Mouse (Mus musculus): ENCODE data around the gene Ropn1l.

Ropn1l gene

DNA sequence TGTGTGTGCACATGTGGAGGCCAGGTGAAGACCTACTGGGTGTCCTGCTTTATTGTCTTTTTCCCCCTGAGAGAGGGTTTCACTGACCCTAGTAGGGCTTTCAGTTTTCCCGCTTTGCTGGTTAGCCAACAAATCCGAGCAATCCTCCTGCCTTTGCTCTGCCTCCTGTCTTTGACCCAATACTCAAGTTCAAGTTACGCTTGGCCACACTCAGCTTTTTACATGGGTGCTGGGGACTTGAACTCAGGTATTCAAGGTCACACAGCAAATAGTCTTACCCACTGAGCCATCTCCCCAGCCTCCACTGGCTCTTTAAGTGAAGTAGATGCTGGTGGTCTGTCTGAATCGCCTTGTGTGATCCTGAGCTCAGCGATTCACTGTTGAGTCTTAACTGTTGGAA, 46.7 kb downstream of the Ropn1l start:
- DNase-seq (ENCODE audit: low spot score): no peak

DNA sequence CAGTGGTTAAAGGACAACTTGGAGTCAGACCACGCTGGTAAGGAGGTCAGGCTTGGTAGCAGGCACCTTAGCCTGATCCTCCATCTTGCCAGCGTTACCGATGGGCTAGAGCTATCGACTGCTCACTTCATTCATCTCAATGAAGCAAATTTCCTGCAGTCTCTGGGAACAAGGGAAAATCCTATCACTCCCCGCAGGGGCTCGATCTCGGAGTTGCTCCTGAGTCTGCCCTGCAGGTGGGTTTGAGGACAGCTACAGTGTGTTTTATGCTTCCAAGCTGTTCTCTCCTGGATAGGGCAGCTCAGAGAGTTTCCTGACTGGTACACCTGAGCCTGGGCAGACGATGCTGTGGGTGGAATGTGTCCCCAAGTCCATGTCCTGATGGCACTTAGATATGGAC, 49.2 kb downstream of the Ropn1l start:
- no peak for DNase-seq (ENCODE audit: low spot score)

DNA sequence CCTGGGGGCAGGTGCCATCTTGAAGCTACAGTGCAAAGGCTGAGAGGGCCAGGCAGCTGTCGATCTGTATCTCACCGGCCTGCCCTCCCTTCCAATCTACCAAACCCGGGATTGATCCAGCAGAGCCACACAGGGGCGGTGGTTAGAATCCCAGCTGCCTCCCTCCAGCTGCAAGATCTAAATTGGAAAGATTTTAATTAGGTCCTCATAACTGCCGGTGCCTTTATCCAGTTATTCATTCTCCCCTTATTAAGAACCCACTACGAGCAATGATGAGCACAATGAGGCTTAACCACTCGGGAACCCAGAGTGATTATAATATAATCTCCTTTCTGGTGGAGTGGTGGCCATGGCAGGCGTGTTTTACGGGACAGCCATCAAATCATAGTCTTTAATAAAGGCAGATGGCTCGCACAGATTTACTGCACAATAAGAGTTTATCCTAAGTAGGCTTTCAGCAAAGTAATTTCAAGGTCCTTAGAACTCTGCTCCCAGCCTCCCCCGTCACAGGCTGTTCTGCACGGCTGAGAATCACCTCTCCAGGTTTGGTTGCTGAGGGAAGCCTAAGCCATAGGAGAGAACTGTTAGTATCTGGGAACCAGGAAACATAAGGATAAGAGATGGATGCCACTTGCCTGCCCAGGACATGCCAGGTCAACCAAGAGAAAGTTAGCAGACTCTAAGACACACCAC, 51.2 kb downstream of the Ropn1l start:
- DNase-seq (ENCODE audit: low spot score): no peak

DNA sequence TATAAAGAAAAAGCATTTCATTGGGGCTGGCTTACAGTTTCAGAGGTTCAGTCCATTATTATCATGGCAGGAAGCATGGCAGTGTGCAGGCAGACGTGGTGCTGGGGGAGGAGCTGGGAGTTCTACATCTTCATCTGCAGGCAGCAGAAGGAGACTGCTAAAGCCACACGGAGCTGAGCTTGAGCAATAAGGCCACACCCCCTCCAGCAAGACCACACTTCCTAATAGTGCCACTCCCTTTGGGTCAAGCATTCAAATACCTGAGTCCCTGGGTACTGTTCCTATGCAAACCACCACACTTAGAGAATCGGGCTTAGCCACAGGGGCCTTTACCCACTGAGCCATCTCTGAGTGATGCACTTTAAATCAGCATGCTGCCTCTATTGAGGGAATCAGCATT, 52.6 kb downstream of the Ropn1l start:
- no peak for DNase-seq (ENCODE audit: low spot score)

DNA sequence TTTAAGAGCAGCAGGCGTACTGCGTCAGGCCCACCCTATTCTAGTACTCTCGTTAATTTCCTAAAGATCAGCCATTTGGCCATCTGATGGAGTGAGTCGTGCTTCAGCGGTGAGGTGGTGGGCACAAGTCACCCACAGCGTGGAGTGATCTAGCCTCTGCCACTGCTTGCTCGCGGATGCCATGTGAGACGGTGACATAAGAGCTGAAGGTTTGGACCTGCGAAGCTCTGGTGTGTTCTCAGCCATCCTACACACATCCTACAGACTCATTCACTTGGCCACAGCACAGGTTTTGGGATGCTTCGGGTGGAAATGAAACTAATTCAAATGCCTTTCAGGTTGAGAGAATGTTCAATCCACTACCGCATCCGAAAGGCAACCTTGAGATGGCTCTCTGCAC, 54.8 kb downstream of the Ropn1l start:
- DNase-seq (ENCODE audit: low spot score): no peak

DNA sequence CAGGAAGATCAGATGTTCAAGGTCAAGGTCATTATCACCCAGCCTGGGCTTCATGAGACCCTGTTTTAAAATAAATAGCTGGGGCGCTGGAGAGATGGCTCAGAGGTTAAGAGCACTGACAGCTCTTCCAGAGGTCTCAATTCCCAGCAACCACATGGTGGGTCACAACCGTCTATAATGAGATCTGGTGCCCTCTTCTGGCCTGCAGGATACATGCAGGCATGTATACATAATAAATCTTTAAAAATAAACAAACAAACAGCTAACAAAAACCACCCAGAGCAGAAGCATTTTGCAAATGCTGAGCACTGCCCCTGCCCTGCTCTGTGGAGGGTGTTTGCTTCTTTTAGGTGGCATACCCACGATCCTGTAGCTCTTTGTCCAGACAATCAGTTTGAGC, 56.2 kb downstream of the Ropn1l start:
- no peak for DNase-seq (ENCODE audit: low spot score)

DNA sequence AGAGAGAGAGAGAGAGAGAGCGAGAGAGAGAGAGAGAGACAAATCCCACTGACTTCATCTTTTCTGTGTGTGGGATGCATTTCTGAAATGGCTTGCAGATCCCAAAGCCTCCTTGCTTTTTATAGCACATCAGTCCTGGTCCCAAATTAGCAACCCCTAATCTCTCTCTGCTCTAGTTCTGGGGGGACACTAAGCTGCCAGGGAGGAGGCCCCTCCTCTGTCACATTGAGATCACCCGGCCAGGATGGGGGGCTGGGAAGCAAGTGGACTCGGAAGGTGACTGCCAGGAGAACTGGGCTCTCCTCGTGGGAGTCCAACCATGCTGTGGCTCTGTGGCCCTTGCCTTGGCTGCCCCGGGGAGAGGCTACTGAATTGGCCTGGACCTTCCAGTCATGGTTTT, 56.8 kb downstream of the Ropn1l start:
- no peak for DNase-seq (ENCODE audit: low spot score)

DNA sequence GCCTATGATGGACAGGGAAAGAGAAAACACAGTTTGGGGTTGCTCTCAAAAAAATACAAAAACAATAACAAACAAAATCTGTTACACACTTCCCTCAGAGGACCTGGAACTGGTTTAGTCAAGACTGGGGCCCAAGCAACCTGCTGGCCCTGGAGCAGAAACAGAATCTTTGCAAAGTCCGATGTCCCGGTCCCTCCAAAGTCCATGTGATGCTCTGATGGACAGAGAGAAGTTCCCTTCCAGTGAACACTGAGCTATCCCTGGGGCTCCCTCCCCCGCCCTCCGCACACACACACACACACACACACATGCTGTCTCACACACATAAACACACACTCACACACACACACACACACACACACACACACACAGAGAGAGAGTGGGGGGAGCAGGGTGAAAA, 57.6 kb downstream of the Ropn1l start:
- DNase-seq (ENCODE audit: low spot score): no peak

DNA sequence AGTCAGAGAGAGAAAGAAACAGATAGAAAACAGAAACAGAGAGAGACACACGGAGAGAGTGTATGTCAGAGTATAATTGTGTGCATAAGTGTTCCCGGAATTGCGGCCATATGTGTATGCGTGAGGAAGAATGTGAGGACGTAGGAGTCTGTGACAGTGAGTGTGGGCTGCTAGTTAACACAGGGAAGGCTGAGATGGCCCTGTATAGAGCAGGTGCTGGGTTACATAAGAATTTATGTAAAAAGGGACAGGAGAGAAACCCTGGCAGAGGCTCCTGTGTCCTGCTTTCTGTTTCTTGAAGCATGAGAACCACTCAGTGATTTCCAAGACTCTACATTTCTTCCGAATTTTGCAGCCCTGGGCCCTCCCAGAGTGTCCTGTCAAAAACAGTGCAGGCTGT, 60.1 kb downstream of the Ropn1l start:
- DNase-seq (ENCODE audit: low spot score): no peak

DNA sequence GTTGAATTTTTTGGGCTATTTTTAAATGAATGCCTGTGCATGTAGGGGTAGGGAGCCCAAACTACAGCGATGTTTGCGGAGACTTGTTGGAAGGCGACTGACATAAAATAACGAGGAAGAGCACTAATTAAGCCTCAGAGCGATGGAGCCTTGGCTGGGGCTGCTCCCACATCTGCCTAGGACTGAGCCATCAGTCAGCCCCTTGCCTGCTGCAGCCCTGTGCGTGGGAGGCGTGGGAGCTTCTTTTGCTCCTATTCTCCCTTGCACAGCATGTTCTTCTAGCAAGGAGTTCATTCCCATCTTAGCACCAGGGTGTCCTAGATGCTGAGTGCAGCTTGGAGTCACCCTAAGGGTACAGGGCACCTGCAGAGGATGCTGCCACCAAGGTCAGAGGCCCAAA, 60.8 kb downstream of the Ropn1l start:
- no peak for DNase-seq (ENCODE audit: low spot score)

DNA sequence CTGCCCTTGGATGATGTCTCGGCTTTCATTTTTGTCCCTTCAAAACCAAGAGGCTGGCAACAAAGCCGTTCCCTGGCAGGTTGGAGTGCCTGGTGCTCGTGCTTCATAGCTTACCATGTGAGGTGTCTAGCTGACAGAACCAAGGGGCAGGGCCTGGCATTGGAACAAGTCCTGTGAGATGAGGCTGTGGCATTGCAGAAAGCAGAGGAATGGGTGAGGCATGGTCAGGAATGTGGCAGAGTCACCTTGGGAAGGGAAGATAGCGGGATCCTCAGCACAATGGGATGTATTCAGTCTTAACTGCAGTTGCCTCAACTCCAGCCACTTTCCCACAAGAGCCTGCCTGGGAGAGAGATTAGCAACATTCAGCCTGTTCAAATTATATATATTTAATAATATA, 61.4 kb downstream of the Ropn1l start:
- DNase-seq (ENCODE audit: low spot score): no peak
